Mouse (Mus musculus) layer of hippocampus, postnatal 36 days (tissue): ENCODE results near the gene Polr2i. TPM values are rescaled to one million over a fixed set of nuclear protein-coding genes. Genes with fewer than 3 reads are reported as not detected.
A peak's percentile ranks its signal among the peaks of the same experiment; 100 is the strongest.
"Not testable (repeated sequence)": the region's sequence is repeated elsewhere in the genome, so short reads cannot be mapped to it uniquely, and the experiment has no call there.

ENCODE experiments used
- DNase-seq, 2 experiments: peaks; one replicate each; pipeline ENCODE4 v3.0.0; 2022
- total RNA-seq, 2 experiments: library from RNA; stranded (reverse); gene quantifications; 2 replicates each; pipeline ENCODE4 v1.2.3; 2021

Gene Polr2i
- total RNA-seq, 2 experiments from 2014 or later: 53.1 to 65.2 TPM

GRCm38 (mm10) chr7:30205383-30205782 lies 26.4 kb upstream of the Polr2i start:
- DNase-seq: no peak

GRCm38 (mm10) chr7:30206364-30206763 lies 25.4 kb upstream of the Polr2i start:
- not testable (repeated sequence) for DNase-seq

GRCm38 (mm10) chr7:30211025-30211424 lies 20.7 kb upstream of the Polr2i start:
- DNase-seq: no peak

GRCm38 (mm10) chr7:30213881-30214280 lies 17.9 kb upstream of the Polr2i start:
- DNase-seq: no peak

- DNase-seq: no peak
These were observed 15.9 kb upstream of the Polr2i start for GRCm38 (mm10) chr7:30215875-30216274.

- peak in 1 of 2 experiments; percentile 56 for DNase-seq
These were observed 15.0 kb upstream of the Polr2i start for GRCm38 (mm10) chr7:30216723-30217151.

GRCm38 (mm10) chr7:30217277-30217676 lies 14.5 kb upstream of the Polr2i start:
- no peak for DNase-seq

- DNase-seq: no peak
These were observed 12.3 kb upstream of the Polr2i start for GRCm38 (mm10) chr7:30219293-30220007.

- DNase-seq: no peak
These were observed 11.8 kb upstream of the Polr2i start for GRCm38 (mm10) chr7:30220008-30220356.

- no peak for DNase-seq
These were observed 10.3 kb upstream of the Polr2i start for GRCm38 (mm10) chr7:30221433-30221832.

- DNase-seq: no peak
These were observed 9.5 kb upstream of the Polr2i start for GRCm38 (mm10) chr7:30222205-30222604.

- no peak for DNase-seq
These were observed 7.5 kb upstream of the Polr2i start for GRCm38 (mm10) chr7:30224206-30224605.

GRCm38 (mm10) chr7:30231328-30231668 lies 450 bp upstream of the Polr2i start:
- no peak for DNase-seq

GRCm38 (mm10) chr7:30232631-30233148 lies 942 bp downstream of the Polr2i start:
- peak in 1 of 2 experiments; percentile 16 for DNase-seq

GRCm38 (mm10) chr7:30233387-30233786 lies 1.6 kb downstream of the Polr2i start:
- DNase-seq: no peak

- no peak for DNase-seq
These were observed 2.6 kb downstream of the Polr2i start for GRCm38 (mm10) chr7:30234276-30234858.

- no peak for DNase-seq
These were observed 3.3 kb downstream of the Polr2i start for GRCm38 (mm10) chr7:30235091-30235490.

GRCm38 (mm10) chr7:30235625-30236024 lies 3.9 kb downstream of the Polr2i start, which contains the start of gene Ovol3:
TSS of gene Ovol3 (minus strand) at chr7:30235725.
- no peak for DNase-seq

GRCm38 (mm10) chr7:30237374-30237773 lies 5.6 kb downstream of the Polr2i start:
- DNase-seq: not testable (repeated sequence)

GRCm38 (mm10) chr7:30251956-30252954 lies 20.5 kb downstream of the Polr2i start:
- no peak for DNase-seq

GRCm38 (mm10) chr7:30265041-30265440 lies 33.3 kb downstream of the Polr2i start:
- DNase-seq: no peak

- no peak for DNase-seq
These were observed 33.8 kb downstream of the Polr2i start for GRCm38 (mm10) chr7:30265531-30265930.

- DNase-seq: no peak
These were observed 34.2 kb downstream of the Polr2i start for GRCm38 (mm10) chr7:30265935-30266334.
